Mouse (Mus musculus): ENCODE measurements around the gene Mastl.

Mastl gene

DNA sequence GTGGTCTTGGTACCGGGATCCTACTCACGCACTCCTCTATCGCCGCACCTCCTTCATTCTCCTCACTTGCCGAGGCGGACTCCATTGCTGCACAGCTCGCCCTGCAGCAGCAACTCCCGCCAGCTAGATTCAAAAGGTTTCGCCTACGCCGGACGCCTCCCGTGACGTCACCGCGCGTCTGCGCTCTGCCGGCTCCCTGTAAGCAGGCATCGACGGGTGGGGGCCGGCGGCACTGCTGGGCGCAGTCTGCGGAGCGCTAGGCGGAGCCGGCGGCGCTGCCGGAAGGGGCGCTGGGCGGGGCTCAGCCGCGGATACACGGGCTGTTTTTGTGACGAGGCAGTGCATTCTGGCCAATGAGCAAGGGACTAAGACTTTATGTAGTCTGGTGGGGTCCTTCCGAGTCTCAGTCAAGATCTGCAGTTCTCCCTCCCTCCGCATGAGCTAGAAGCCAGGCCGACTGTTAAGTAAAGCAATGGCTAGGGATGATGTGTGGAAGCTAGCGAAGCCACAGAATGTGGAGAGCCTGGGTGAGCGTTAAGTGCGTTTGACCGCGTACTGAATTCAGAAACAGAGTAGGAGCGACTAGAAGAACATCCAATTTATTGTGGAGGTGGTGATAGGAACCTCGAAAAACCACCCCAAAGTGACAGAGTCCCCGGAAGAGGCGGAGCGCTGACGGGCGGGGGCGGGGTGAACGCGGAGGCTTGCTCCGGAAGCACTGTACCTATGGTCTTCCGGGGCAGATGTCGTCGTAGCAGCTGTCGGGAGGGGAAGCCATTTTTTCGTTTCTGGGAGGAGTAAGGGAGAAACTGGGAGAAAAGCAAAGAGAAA, at the start of gene Mastl, which contains the start of gene Yme1l1:
TSS of gene Mastl (minus strand) at position 248 of the 831 bp plus-strand sequence.
TSS of gene Yme1l1 (plus strand) at position 593 of the 831 bp plus-strand sequence.
- DNase-seq (ENCODE audit: low read depth, low spot score), result peak; percentile 99

DNA sequence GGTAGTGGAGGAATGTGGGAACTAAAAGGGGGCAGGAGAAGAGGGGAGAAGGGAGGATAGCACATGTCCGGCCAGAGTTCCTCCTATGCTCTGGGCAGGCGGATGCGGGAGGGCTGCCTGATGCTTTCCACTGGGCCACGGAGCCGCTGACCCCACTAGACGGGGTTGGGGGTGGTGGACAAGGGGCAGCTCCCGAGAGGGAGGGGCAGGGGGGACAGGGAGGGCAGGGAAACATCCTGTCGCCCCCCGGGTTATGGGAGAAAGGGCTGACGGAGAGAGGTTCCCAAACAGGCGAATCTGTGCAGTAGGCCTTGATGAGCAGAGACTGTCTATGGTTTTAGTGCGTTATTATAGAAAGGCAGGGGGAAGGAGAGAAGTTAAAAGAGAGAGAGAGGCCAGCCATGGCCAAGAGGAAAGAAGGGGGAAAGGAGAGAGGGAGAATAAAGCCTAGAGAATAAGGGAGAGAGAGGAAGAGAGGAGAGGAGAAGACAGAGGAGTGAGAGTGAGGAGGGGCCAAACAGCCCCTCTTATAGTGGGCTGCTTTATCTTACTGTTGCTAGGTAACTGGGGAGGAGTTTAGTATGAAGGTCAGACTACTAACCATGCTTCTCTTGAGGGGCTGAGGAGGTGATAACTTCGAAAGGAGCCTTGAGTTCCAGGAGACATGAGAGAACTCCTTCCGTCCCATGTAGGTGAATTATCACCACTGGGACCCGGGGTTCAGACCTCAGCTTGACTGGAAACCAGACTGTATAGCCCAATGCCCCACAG, 47.3 kb upstream of the Mastl start:
- DNase-seq (ENCODE audit: low read depth, low spot score), result no peak

DNA sequence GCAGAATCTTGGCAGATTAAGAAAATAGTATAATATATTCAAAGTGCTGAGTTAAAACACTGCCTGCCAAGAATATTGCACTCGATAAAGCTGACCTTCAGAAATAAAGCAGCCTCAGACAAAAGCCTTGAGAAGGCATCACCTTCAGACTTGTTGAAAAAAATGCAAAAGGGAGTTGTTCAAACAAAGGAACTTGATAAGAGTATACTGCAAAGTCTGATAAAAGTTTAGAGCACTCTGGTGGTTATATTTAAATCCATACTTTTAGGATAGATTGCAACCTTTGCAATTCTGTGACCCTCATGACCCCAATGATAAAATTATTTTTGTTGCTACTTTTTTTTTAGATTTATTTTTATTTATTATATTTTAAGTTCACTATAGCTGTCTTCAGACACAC, 45.2 kb upstream of the Mastl start:
- DNase-seq (ENCODE audit: low read depth, low spot score), result no peak

GRCm38 (mm10) chr2:23194366-23194765, 38.5 kb upstream of the Mastl start:
- no peak for DNase-seq (ENCODE audit: low read depth, low spot score)

DNA sequence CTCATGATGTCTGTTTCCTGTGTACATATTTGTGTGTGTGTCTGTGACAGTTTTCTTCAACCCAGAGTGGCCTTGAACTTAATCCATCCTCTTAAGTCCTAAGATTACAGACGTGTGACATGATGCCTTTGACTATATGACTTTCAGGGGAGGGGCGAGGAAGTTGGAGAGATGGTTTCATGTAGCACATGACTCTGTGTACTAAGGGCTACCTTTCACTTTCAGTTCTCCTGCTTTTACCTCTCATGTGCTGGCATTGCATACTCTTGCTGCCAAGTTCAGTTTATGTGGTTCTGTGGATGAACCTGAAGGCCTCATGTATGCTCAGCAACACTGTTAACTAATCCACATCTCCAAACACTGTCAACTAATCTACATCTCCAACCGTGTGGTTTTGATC, 16.5 kb upstream of the Mastl start:
- no peak for DNase-seq (ENCODE audit: low read depth, low spot score)

DNA sequence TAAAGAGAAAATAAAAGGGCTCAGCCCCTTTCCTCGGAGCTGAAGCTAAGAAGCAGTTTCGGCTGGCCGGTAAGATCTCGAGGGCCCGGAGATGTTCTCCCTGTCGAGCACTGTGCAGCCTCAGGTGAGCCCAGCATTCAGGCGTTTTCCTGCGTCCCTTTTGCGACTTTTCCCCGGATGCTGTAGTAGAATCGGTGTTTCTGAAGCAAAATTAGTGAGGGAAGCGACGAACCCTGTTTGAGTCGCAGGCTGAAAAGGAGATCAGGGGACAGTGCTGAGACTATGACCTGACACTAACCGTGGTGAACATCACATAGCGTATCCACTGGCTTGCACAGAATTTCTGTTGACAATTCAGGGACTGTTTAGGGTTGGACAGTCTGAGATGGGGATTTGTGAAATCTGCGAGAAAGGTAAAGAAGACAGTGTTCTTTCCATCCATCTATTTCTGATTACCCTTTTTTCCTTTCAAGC, 821 bp upstream of the Mastl start:
- no peak for DNase-seq (ENCODE audit: low read depth, low spot score)

GRCm38 (mm10) chr2:23155199-23155621, 614 bp downstream of the Mastl start:
- peak; percentile 45 for DNase-seq (ENCODE audit: low read depth, low spot score)

DNA sequence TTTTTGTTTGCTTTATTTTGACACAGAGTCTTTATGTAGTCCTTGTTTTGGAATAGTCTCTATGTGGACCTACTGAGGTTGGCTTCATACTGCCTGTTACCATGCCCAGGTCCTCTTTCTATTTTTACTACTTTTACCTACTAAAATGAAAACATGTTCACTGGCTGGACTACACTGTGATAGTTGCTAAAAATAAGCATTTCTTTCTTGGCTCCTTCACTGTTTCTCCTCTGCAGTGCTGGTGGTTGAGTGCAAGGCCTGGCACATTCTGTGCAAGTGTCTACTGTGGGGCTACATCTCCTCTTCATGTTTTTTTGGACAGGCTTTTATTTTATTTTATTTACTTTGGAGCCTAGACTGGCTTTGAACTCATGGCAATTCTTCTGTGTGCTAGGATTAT, 36.3 kb downstream of the Mastl start:
- DNase-seq (ENCODE audit: low read depth, low spot score), result no peak

DNA sequence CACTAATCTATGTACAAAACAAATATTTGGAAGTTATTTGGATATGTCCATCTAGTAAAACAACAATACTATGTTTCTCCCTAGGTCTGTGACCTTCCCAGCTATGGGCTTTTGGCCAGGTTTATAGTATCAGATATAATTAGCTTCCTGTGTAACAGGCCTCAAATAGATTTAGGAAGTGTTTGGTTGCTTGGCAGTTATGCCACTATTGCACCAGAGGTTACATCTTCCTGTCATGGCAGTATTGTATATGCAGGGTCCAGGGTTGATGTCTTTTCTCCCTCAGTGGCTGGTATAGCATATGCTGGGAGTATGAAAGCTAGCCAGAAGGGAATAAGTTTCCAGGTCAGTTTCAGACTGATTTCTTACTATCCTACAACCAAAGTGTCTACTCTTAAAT, 53.6 kb downstream of the Mastl start:
- DNase-seq (ENCODE audit: low read depth, low spot score), result no peak

DNA sequence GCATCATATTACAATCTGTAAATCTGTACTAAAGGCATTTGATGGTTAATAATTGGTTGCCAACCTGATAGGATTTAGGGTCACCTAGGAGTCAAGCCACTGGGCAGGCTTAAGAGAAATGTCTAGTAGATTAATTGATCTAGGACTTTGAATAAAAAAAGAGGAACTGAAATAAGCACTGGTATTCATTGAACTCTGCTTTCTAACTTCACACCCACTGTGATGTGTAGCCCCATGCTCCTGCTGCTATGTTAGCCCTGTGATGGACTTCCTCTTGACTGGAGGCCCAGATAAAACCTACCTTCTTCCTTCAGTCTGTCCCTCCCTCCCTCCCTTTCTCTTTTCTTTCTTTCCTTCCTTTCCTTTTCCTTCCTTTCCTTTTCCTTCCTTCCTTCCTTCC, 58.8 kb downstream of the Mastl start:
- DNase-seq (ENCODE audit: low read depth, low spot score), result no peak

DNA sequence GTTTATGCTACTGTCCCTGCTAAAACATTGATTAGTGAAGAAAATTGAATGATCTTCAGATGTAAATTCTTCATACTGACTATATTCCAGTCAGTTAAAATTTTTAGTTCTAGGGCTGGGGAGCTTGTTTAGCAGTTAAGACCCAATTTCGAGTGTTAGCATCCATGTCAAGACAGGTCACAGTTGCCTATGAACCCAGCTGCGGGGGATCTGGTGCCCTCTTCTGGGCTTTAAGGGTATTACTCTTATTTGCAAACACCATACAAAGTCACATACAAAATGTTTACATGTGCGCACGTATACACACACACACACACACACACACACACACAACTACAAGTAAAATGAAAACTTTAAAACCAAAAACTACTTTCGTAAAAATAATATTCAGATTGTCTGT, 63.6 kb downstream of the Mastl start:
- peak; percentile 73 for DNase-seq (ENCODE audit: low read depth, low spot score)

GRCm38 (mm10) chr2:23084540-23084939, 71.3 kb downstream of the Mastl start:
- DNase-seq (ENCODE audit: low read depth, low spot score), result no peak

DNA sequence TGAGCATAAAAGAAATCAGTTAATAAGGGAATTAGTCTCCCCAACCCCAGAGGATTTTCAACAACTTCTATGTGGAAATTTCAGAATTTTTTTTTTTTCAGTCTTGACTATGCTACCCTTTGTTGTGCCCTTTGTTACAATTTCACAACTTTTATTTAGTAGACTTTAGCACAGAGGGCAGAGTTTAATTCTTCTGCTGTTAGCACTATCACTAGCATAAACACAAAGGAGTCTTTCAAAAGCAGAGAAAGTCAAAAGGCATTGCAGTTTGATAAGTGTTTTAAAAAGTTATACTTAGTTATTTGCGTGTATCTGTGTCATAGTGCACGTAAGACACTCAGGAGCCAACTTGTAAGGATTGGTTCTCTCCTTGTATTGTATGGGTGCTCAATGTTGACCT, 77.2 kb downstream of the Mastl start:
- no peak for DNase-seq (ENCODE audit: low read depth, low spot score)

DNA sequence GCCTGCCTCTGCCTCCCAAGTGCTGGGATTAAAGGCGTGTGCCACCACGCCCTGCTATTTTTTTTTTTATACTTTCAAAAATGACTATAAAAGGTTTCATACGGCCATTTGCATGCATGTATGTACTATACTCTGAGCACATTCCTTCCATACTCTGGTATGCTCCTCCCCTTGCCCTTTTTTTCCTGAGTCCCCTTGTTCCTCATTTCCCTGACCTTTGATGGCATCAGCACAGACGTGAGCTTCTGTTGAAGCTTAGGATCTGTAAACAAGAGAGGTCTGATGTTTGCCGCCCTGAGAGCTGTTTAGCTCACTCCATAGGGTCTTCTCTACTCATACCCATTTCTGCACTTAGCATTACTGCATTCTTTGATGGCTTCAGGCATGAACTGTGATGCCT, 78.1 kb downstream of the Mastl start:
- no peak for DNase-seq (ENCODE audit: low read depth, low spot score)

- peak; percentile 45 for DNase-seq (ENCODE audit: low read depth, low spot score)
Observed at GRCm38 (mm10) chr2:23076783-23077182, 79.0 kb downstream of the Mastl start.

GRCm38 (mm10) chr2:23075846-23076245, 80.0 kb downstream of the Mastl start:
- no peak for DNase-seq (ENCODE audit: low read depth, low spot score)

GRCm38 (mm10) chr2:23071406-23071805, 84.4 kb downstream of the Mastl start:
- DNase-seq (ENCODE audit: low read depth, low spot score), result no peak

DNA sequence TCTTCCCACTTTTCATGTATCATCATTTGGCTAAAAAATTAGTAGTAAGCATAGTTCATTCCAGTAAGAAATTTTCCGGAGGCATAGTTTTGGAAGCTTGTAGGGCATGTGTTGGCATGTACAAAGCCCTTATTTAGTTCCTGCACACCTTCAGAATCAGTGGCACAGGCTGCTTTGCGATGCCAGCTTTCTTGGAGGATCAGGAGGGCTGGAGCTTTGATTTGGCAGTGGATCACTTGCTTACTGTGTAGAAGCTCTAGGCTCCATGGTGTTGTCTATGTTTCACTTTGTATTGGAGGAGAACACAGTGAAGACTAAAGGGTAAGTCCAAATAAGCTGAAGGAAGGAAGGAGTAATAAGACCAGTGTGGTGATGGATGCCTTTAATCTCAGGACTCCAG, 85.3 kb downstream of the Mastl start:
- DNase-seq (ENCODE audit: low read depth, low spot score), result no peak

DNA sequence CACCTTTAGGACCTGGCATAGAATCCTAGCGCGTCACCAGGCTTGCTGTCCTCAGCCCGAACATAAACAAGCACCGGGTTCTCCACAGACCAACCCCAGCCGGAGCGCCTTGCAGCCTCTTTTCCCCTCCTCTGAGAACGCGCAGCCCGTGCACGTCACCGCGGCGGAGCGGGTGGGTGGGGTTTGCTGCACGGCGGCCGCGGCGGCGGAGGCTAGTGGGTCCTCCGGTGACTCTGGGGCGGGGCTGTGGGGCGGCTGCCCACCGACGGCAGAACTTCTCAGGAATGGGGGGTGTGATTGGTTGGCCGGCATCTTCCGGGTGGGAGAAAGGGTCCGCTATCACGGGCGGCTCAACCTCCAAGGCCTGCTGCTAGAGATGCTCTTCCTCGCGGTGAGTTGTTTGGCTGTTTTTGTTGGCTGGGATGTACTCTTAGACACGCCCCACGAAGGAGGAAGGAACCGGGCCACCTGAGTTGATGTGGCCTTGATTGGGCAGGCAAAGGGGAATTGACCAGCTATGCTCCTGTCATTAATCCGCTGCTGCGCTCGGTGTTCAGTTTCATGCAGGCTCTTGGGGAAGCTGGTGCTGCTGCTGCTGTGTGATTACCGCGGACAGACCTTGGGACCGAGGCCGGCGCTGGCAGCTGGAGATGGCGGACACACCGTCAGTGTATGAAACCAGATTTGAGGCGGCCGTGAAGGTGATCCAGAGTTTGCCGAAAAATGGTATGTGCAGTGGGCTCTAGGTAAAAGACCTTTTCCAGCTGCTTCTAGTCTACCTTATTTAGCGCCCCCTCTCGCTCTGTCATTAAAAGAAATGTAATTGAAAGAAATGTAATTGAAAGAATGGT, 86.7 kb downstream of the Mastl start:
- DNase-seq (ENCODE audit: low read depth, low spot score), result peak; percentile 95

DNA sequence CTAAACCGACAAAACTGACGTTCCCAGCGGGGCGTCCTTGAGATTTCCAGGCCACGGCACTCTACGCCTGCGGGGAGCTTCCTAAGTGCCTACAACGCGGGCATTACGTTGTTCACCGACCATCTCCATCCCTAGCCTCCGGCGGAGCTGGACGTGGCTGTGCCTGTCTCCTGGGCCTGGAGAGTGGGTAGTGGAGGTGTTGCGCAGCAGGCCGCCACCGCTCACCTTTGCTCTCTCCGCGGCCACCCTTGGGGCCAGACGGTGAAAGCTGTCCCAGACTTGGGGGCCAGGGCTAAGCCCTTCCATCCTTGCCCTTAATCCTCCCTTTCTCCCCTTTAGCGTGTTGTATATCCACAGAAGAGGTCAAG, 87.5 kb downstream of the Mastl start:
- DNase-seq (ENCODE audit: low read depth, low spot score), result no peak

DNA sequence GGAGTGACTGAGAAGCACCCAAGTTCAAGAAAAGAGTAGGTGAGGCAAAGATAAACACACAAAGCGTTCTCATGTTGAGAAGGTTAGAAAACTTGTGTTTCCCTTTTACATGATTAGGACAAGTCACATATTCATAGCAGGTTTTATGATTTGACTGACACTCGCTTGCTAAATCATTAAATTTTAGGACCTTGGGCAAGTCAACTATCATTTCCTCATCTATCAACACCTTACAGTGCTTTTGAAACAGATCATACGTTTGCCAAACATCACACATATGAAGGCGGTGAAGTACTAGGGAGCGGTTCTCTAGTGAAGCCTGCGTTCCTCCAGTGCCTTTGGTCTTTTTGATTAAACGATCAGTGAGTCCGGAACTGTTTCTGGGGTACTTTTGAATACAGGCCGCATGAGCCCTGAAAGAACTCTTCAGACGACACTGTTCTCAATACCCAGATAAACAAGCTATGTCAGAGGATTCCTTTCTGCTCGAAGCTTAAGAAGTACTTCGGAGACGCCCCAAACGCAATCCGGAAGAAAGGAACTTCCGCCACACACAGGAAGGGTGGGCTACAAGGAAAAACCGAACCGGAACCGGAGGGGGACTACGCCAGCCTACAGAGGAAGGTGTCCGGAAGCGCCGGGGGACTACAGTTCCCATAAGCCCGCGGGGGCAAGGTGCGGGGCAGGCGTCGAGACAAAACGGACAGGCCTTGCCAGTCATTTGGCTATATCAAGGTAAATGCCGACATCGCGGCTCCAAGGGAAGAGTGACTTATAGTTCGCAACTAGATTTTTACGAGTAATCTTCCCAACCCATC, 88.1 kb downstream of the Mastl start, which contains the start of gene Acbd5:
TSS of gene Acbd5 (plus strand) at position 616 of the 818 bp plus-strand sequence.
- peak; percentile 97 for DNase-seq (ENCODE audit: low read depth, low spot score)
